Mouse (Mus musculus) midbrain, embryonic 12.5 days (tissue): ENCODE measurements around the gene Cldn11. TPM values are rescaled to one million over a fixed set of nuclear protein-coding genes. Genes with fewer than 3 reads are reported as not detected.

Experiments used
- ATAC-seq: fragments of 200-750 bp; cut with Nextera tagmentation; 2 replicates; pipeline ENCODE4 v1.8.0; 2017; ENCODE audit warnings: low read depth, moderate TSS enrichment, moderate library complexity; ENCODE audit not compliant: low FRiP score
- H3K27ac ChIP-seq: fragments of 300-500 bp; sonication (generic); replicated peaks from 2 replicates; pipeline ENCODE4 v1.5.1; 2016; ENCODE audit warnings: mild to moderate bottlenecking
- H3K27me3 ChIP-seq: fragments of 300-500 bp; sonication (generic); 2 replicates; pipeline ENCODE4 v1.6.1; 2016; ENCODE audit warnings: mild to moderate bottlenecking
- H3K36me3 ChIP-seq: fragments of 300-500 bp; sonication (generic); 2 replicates; pipeline ENCODE4 v1.6.1; 2016
- H3K4me1 ChIP-seq: fragments of 300-500 bp; sonication (generic); 2 replicates; pipeline ENCODE4 v1.6.1; 2016
- H3K4me2 ChIP-seq: fragments of 300-500 bp; sonication (generic); replicated peaks from 2 replicates; pipeline ENCODE4 v1.6.1; 2016; ENCODE audit warnings: mild to moderate bottlenecking, moderate library complexity
- H3K4me3 ChIP-seq: fragments of 300-500 bp; sonication (generic); 2 replicates; pipeline ENCODE4 v1.5.1; 2016; ENCODE audit warnings: mild to moderate bottlenecking
- H3K9ac ChIP-seq: fragments of 300-500 bp; sonication (generic); replicated peaks from 2 replicates; pipeline ENCODE4 v1.6.1; 2016; ENCODE audit warnings: mild to moderate bottlenecking, moderate library complexity
- H3K9me3 ChIP-seq: fragments of 300-500 bp; sonication (generic); 2 replicates; pipeline ENCODE4 v1.6.1; 2016; ENCODE audit warnings: mild to moderate bottlenecking
- WGBS: fragments of 180-500 bp; shearing (Covaris S2); methylation state at CpG from one replicate; pipeline ENCODE4 v1.1.7; 2016; 5-methylcytosine and 5-hydroxymethylcytosine counted together
- polyA plus RNA-seq: library from polyadenylated mRNA; unstranded; fragments of >200 nt; fragmentation: Nextera tagmentation; extraction: Ambion mirVana; gene quantifications from 2 replicates; pipeline ENCODE4 v1.2.1, GENCODE M21; 2016

Gene Cldn11
- polyA plus RNA-seq, 1 experiment from 2014 or later = 26.3 TPM

GRCm38 (mm10) chr3:31213802-31214201 lies 64.1 kb downstream of the Cldn11 start:
- no peak overlapping the region for H3K4me2 ChIP-seq
- H3K4me1 ChIP-seq = peaks cover 15% of the 10 kb centered on the region
- H3K9ac ChIP-seq = no peak overlapping the region
- ATAC-seq = 0 out of 2 replicates have a peak, but pooled peaks have one; percentile 36
- H3K27me3 ChIP-seq = no peaks in the 10 kb centered on the region
- no peak overlapping the region for H3K4me3 ChIP-seq
- 0 out of 2 replicates have a peak overlapping the region, but pooled peaks have one; percentile 15 for H3K27ac ChIP-seq
- no peaks in the 10 kb centered on the region for H3K9me3 ChIP-seq
- no peaks in the 10 kb centered on the region for H3K36me3 ChIP-seq
- WGBS = 23% methylated on average over 3 of the region's 3 CpGs

Other genes starting within 250 kb of the Cldn11 start
- gene Phc3, start 180.5 kb upstream of the Cldn11 start, polyA plus RNA-seq = 5.8 and 6.2 TPM in 2 replicates
- gene Prkci, start 154.2 kb upstream of the Cldn11 start, polyA plus RNA-seq = 33.1 and 39.2 TPM in 2 replicates
- 49.6 and 53.3 TPM in 2 replicates for gene Skil, start 54.9 kb upstream of the Cldn11 start, polyA plus RNA-seq
- 1.2 and 1.8 TPM in 2 replicates for gene Slc7a14, start 160.5 kb downstream of the Cldn11 start, polyA plus RNA-seq